16 mouse cellular contexts compared by ENCODE assay signal in the genomic region with DNA sequence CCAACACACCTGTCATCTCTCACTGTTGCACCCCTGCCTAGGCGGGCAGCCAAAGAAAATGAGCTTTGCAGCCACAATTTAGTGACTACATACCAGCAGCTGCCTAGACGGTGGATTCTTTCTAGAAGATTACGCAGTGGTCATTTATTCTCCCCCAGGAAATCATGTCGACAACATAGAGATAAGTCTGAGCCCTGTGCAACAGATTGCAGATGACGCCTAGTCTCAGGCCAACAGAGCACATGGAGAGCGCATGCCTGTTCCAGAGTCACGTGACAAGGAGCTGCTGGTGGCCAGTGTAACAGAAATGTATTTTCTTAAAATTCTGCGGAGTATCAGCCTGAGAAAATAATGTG.
DNase-seq lines count a peak whose midpoint lies in the region; ATAC-seq and TF ChIP-seq lines count a peak whose summit lies in the region.
"Had no signal": no experiment of that assay in that cellular context is flagged by ENCODE, and none has a peak within 500 bp of the region (broad histone marks: within the 10 kb centered on the region; RNA-seq: fewer than 3 reads in every experiment).

No protein-coding gene starts in this region.

- WGBS in midbrain, postnatal 0 days, result 73% methylated on average over 8 of the region's 8 CpGs
- 92% methylated on average over 8 of the region's 8 CpGs for WGBS in midbrain, embryonic 11.5 days
- 44% methylated on average over 8 of the region's 8 CpGs for WGBS in heart, embryonic 13.5 days
- WGBS in limb, embryonic 14.5 days, result 58% methylated on average over 8 of the region's 8 CpGs

- H3K27ac ChIP-seq in midbrain, postnatal 0 days (ENCODE audit: low read depth, low read length), result no peak overlapping the region
- H3K27ac ChIP-seq in midbrain, embryonic 11.5 days (ENCODE audit: low read depth, low read length), result no peak overlapping the region
- 0 out of 2 replicates have a peak overlapping the region, but pooled peaks have one; percentile 10 for H3K27ac ChIP-seq in heart, embryonic 13.5 days (replicated peaks)
- H3K27ac ChIP-seq in limb, embryonic 14.5 days (replicated peaks; ENCODE audit: low read depth, low read length), result no peak overlapping the region
- H3K27ac ChIP-seq: hindbrain, embryonic 15.5 days; limb, embryonic 12.5 days; midbrain, embryonic 15.5 days; neural tube, embryonic 12.5 days had no signal

- TF ChIP-seq CTCF in midbrain, postnatal 0 days (IDR thresholded peaks at IDR 0.05), result no peak

- no peak overlapping the region for H3K9ac ChIP-seq in midbrain, postnatal 0 days (replicated peaks; ENCODE audit: low read length, poor library complexity, severe bottlenecking)
- H3K9ac ChIP-seq in midbrain, embryonic 11.5 days (ENCODE audit: low read length), result no peak overlapping the region
- H3K9ac ChIP-seq in heart, embryonic 13.5 days, result no peak overlapping the region
- H3K9ac ChIP-seq in limb, embryonic 14.5 days (ENCODE audit: low read depth, low read length, severe bottlenecking), result no peak overlapping the region
- H3K9ac ChIP-seq: hindbrain, embryonic 15.5 days; limb, embryonic 12.5 days; midbrain, embryonic 15.5 days; neural tube, embryonic 12.5 days had no signal

- H3K4me1 ChIP-seq in midbrain, postnatal 0 days (ENCODE audit: insufficient read depth, low read length), result no peaks in the 10 kb centered on the region
- peaks cover 4% of the 10 kb centered on the region; the same call in 1 of the 2 replicates for H3K4me1 ChIP-seq in midbrain, embryonic 11.5 days (ENCODE audit: control insufficient read depth, insufficient read depth, low read length)
- peaks cover 7% of the 10 kb centered on the region; the same call in 1 of the 2 replicates for H3K4me1 ChIP-seq in heart, embryonic 13.5 days
- H3K4me1 ChIP-seq in limb, embryonic 14.5 days (ENCODE audit: control insufficient read depth, insufficient read depth, low read length), result peaks cover 18% of the 10 kb centered on the region

- no peak for TF ChIP-seq POLR2A in limb, embryonic 14.5 days (IDR thresholded peaks at IDR 0.05; ENCODE audit: borderline replicate concordance, extremely low read depth, insufficient read depth, insufficient read length)

- H3K9me3 ChIP-seq in midbrain, postnatal 0 days (ENCODE audit: low read length), result no peaks in the 10 kb centered on the region
- no peaks in the 10 kb centered on the region for H3K9me3 ChIP-seq in midbrain, embryonic 11.5 days (ENCODE audit: control insufficient read depth, low read length)
- no peaks in the 10 kb centered on the region for H3K9me3 ChIP-seq in heart, embryonic 13.5 days
- no peaks in the 10 kb centered on the region for H3K9me3 ChIP-seq in limb, embryonic 14.5 days (ENCODE audit: control insufficient read depth, low read length)
- H3K9me3 ChIP-seq: hindbrain, embryonic 15.5 days; midbrain, embryonic 15.5 days had no signal

- no peak overlapping the region for H3K4me3 ChIP-seq in midbrain, postnatal 0 days (ENCODE audit: low read depth, low read length)
- H3K4me3 ChIP-seq in midbrain, embryonic 11.5 days (ENCODE audit: low read depth, low read length), result no peak overlapping the region
- H3K4me3 ChIP-seq in heart, embryonic 13.5 days, result no peak overlapping the region
- H3K4me3 ChIP-seq in limb, embryonic 14.5 days (replicated peaks; ENCODE audit: low read length), result no peak overlapping the region
- H3K4me3 ChIP-seq: erythroblast, embryonic 14.5 days; hindbrain, embryonic 15.5 days; limb, embryonic 12.5 days; midbrain, embryonic 15.5 days; neural tube, embryonic 12.5 days had no signal

- no peaks in the 10 kb centered on the region for H3K27me3 ChIP-seq in midbrain, postnatal 0 days (ENCODE audit: insufficient read depth, low read length)
- no peaks in the 10 kb centered on the region for H3K27me3 ChIP-seq in midbrain, embryonic 11.5 days (ENCODE audit: control insufficient read depth, insufficient read depth, low read length)
- H3K27me3 ChIP-seq in heart, embryonic 13.5 days (replicated peaks), result no peaks in the 10 kb centered on the region
- no peaks in the 10 kb centered on the region for H3K27me3 ChIP-seq in limb, embryonic 14.5 days (ENCODE audit: control insufficient read depth, insufficient read depth, low read length)
- H3K27me3 ChIP-seq: hindbrain, embryonic 15.5 days; limb, embryonic 12.5 days; midbrain, embryonic 15.5 days; neural tube, embryonic 12.5 days had no signal

- no peak overlapping the region for H3K4me2 ChIP-seq in midbrain, postnatal 0 days (ENCODE audit: low read depth, low read length, poor library complexity, severe bottlenecking)
- H3K4me2 ChIP-seq in midbrain, embryonic 11.5 days, result no peak overlapping the region
- no peak overlapping the region for H3K4me2 ChIP-seq in heart, embryonic 13.5 days
- H3K4me2 ChIP-seq in limb, embryonic 14.5 days (replicated peaks; ENCODE audit: low read depth, low read length, severe bottlenecking), result no peak overlapping the region
- H3K4me2 ChIP-seq: hindbrain, embryonic 15.5 days; limb, embryonic 12.5 days; midbrain, embryonic 15.5 days; neural tube, embryonic 12.5 days had no signal

- ATAC-seq in midbrain, postnatal 0 days (ENCODE audit: low FRiP score), result no peak
- ATAC-seq in midbrain, embryonic 11.5 days (ENCODE audit: low FRiP score), result no peak
- ATAC-seq in heart, embryonic 13.5 days (ENCODE audit: extremely low read depth, insufficient number of reproducible peaks, low FRiP score, low TSS enrichment), result peak; percentile 58; the same call in 1 of the 2 replicates
- ATAC-seq in limb, embryonic 14.5 days (ENCODE audit: low FRiP score, low read depth), result peak; percentile 69
- ATAC-seq: midbrain, embryonic 15.5 days had no signal

- H3K36me3 ChIP-seq in midbrain, postnatal 0 days (ENCODE audit: insufficient read depth, low read length), result no peaks in the 10 kb centered on the region
- no peaks in the 10 kb centered on the region for H3K36me3 ChIP-seq in midbrain, embryonic 11.5 days (ENCODE audit: control insufficient read depth, insufficient read depth, low read length)
- H3K36me3 ChIP-seq in heart, embryonic 13.5 days, result no peaks in the 10 kb centered on the region
- no peaks in the 10 kb centered on the region for H3K36me3 ChIP-seq in limb, embryonic 14.5 days (ENCODE audit: control insufficient read depth, insufficient read depth, low read length)
- H3K36me3 ChIP-seq: hindbrain, embryonic 15.5 days; limb, embryonic 12.5 days; midbrain, embryonic 15.5 days; neural tube, embryonic 12.5 days had no signal

- peak; percentile 12 to 38 for DNase-seq in kidney, postnatal 4 days
- no peak for DNase-seq in kidney, postnatal 14 days
- DNase-seq in midbrain, postnatal 0 days (ENCODE audit: low spot score), result peak; percentile 47
- DNase-seq in midbrain, embryonic 11.5 days (ENCODE audit: low spot score, missing footprints), result no peak
- DNase-seq in limb, embryonic 14.5 days (ENCODE audit: low spot score), result peak; percentile 82
- no peak for DNase-seq in T-cell, adult 2 months (ENCODE audit: low spot score)
- no peak for DNase-seq in cerebellum, adult 8-10 months
- DNase-seq: cerebellum, adult 11-12 months; gastrocnemius, postnatal 25 days; right cerebral cortex, postnatal 4 days had no signal

Comparison
In these comparisons a context has a peak if more than half of its experiments do, and no peak if none do; other contexts are left out.
1. DNase-seq: peak in kidney, postnatal 4 days (2 of 2), midbrain, postnatal 0 days (single experiment) and limb, embryonic 14.5 days (single experiment); none in kidney, postnatal 14 days (single experiment), midbrain, embryonic 11.5 days (single experiment), T-cell, adult 2 months (single experiment) and cerebellum, adult 8-10 months (single experiment).
2. ATAC-seq: peak in heart, embryonic 13.5 days (single experiment) and limb, embryonic 14.5 days (single experiment); none in midbrain, postnatal 0 days (single experiment) and midbrain, embryonic 11.5 days (single experiment).